Comparison of ENCODE assay signal across 8 mouse cellular contexts in genomic region chr19:5636571-5637041, GRCm38 (mm10). TPM values are rescaled to one million over a fixed set of nuclear protein-coding genes. Genes with fewer than 3 reads are reported as not detected.
DNase-seq lines count a peak whose midpoint lies in the region; ATAC-seq and TF ChIP-seq lines count a peak whose summit lies in the region.

No protein-coding gene starts in this region.

- 23% methylated on average over 12 of the region's 12 CpGs for WGBS in liver, adult 2 months
- whole genome bisulfite sequencing in hindbrain, embryonic 13.5 days = 45% methylated on average over 12 of the region's 12 CpGs
- WGBS in liver, embryonic 14.5 days (ENCODE audit: insufficient replicate concordance) = 52% methylated on average over 12 of the region's 12 CpGs
- 45% methylated on average over 12 of the region's 12 CpGs for WGBS in neural tube, embryonic 13.5 days

- TF ChIP-seq CTCF in liver, adult 2 months (IDR thresholded peaks at IDR 0.05; ENCODE audit: low read depth, low read length) = no peak
- TF ChIP-seq CTCF in embryonic fibroblast, embryonic 13.5 days (IDR thresholded peaks at IDR 0.05; ENCODE audit: borderline replicate concordance, insufficient read depth, low read length) = no peak
- TF ChIP-seq CTCF in liver, embryonic 14.5 days (IDR thresholded peaks at IDR 0.05; ENCODE audit: low read depth) = no peak

- TF ChIP-seq POLR2A in liver, adult 2 months (IDR thresholded peaks at IDR 0.05; ENCODE audit: extremely low read depth, insufficient read depth, low read length) = no peak
- no peak for TF ChIP-seq POLR2A in embryonic fibroblast, embryonic 13.5 days (IDR thresholded peaks at IDR 0.05; ENCODE audit: low read depth, low read length)

- H3K4me2 ChIP-seq in hindbrain, embryonic 13.5 days = peak overlapping the region; percentile 67
- peak overlapping the region; percentile 99 for H3K4me2 ChIP-seq in liver, embryonic 14.5 days (ENCODE audit: low read depth)
- peak overlapping the region; percentile 94 for H3K4me2 ChIP-seq in neural tube, embryonic 13.5 days

- H3K4me1 ChIP-seq in liver, adult 2 months (ENCODE audit: control insufficient read depth, insufficient read depth, low read length) = peaks cover 19% of the 10 kb centered on the region
- peaks cover 13% of the 10 kb centered on the region; the same call in 1 of the 2 replicates for H3K4me1 ChIP-seq in embryonic fibroblast, embryonic 13.5 days (ENCODE audit: control insufficient read depth, insufficient read depth, low read length)
- H3K4me1 ChIP-seq in hindbrain, embryonic 13.5 days (replicated peaks) = peaks cover 24% of the 10 kb centered on the region
- H3K4me1 ChIP-seq in liver, embryonic 14.5 days (replicated peaks; ENCODE audit: control insufficient read depth in 2 of 2, insufficient read depth in 2 of 2, low read length in 1 of 2) = peaks cover 13 to 22% of the 10 kb centered on the region in 2 experiments
- H3K4me1 ChIP-seq in neural tube, embryonic 13.5 days (replicated peaks) = peaks cover 28% of the 10 kb centered on the region

- H3K27ac ChIP-seq in liver, adult 2 months (replicated peaks; ENCODE audit: insufficient read depth, low read depth, low read length) = peak overlapping the region; percentile 96
- H3K27ac ChIP-seq in embryonic fibroblast, embryonic 13.5 days (ENCODE audit: insufficient read depth, low read length) = peak overlapping the region; percentile 50
- H3K27ac ChIP-seq in hindbrain, embryonic 13.5 days = peak overlapping the region; percentile 93
- peak overlapping the region; percentile 78 for H3K27ac ChIP-seq in liver, embryonic 14.5 days
- peak overlapping the region; percentile 94 for H3K27ac ChIP-seq in neural tube, embryonic 13.5 days (replicated peaks)

- no peak for TF ChIP-seq EP300 in liver, embryonic 14.5 days (IDR thresholded peaks at IDR 0.05; ENCODE audit: low read depth)

- peak overlapping the region; percentile 96 for H3K4me3 ChIP-seq in liver, adult 2 months (ENCODE audit: insufficient read depth, low read depth, low read length)
- H3K4me3 ChIP-seq in embryonic fibroblast, embryonic 13.5 days (ENCODE audit: insufficient read depth, low read length) = peak overlapping the region; percentile 27
- peak overlapping the region; percentile 79 for H3K4me3 ChIP-seq in hindbrain, embryonic 13.5 days
- H3K4me3 ChIP-seq in liver, embryonic 14.5 days (ENCODE audit: insufficient read depth in 1 of 2, low read depth in 2 of 2, low read length in 2 of 2) = peak overlapping the region; percentile 73 to 74
- peak overlapping the region; percentile 80 for H3K4me3 ChIP-seq in neural tube, embryonic 13.5 days

- DNase-seq in liver, adult 2 months (ENCODE audit: extremely low read depth, low read depth, low spot score) = peak; percentile 68
- no peak for DNase-seq in liver
- DNase-seq in liver, embryonic 14.5 days (ENCODE audit: low read depth in 3 of 3, low spot score in 3 of 3) = no peak
- DNase-seq in adrenal gland, postnatal 4 days (ENCODE audit: low spot score in 2 of 2) = no peak
- DNase-seq in retina, embryonic 14.5 days (ENCODE audit: low spot score) = no peak

- no peaks in the 10 kb centered on the region for H3K9me3 ChIP-seq in hindbrain, embryonic 13.5 days
- H3K9me3 ChIP-seq in liver, embryonic 14.5 days (ENCODE audit: control insufficient read depth, low read length) = no peaks in the 10 kb centered on the region
- no peaks in the 10 kb centered on the region for H3K9me3 ChIP-seq in neural tube, embryonic 13.5 days

- H3K79me2 ChIP-seq in liver, adult 2 months (ENCODE audit: control insufficient read depth, insufficient read depth, low read length) = peaks cover 7% of the 10 kb centered on the region; the same call in 1 of the 2 replicates

- H3K27me3 ChIP-seq in liver, adult 2 months (ENCODE audit: control insufficient read depth, insufficient read depth, low read length) = no peaks in the 10 kb centered on the region
- H3K27me3 ChIP-seq in hindbrain, embryonic 13.5 days = no peaks in the 10 kb centered on the region
- no peaks in the 10 kb centered on the region for H3K27me3 ChIP-seq in liver, embryonic 14.5 days (ENCODE audit: control insufficient read depth, insufficient read depth, low read length)
- no peaks in the 10 kb centered on the region for H3K27me3 ChIP-seq in neural tube, embryonic 13.5 days

- peak; percentile 10; the same call in 1 of the 2 replicates for ATAC-seq in hindbrain, embryonic 13.5 days (ENCODE audit: low FRiP score)
- ATAC-seq in liver, embryonic 14.5 days (ENCODE audit: insufficient read depth) = no peak
- no peak for ATAC-seq in neural tube, embryonic 13.5 days (ENCODE audit: low read depth)

- H3K9ac ChIP-seq in liver, adult 2 months (ENCODE audit: low read depth, low read length) = peak overlapping the region; percentile 99
- H3K9ac ChIP-seq in hindbrain, embryonic 13.5 days = peak overlapping the region; percentile 94
- peak overlapping the region; percentile 86 for H3K9ac ChIP-seq in liver, embryonic 14.5 days (replicated peaks)
- peak overlapping the region; percentile 93 for H3K9ac ChIP-seq in neural tube, embryonic 13.5 days

- peaks cover 20% of the 10 kb centered on the region for H3K36me3 ChIP-seq in liver, adult 2 months (ENCODE audit: control insufficient read depth, insufficient read depth, low read length)
- H3K36me3 ChIP-seq in hindbrain, embryonic 13.5 days = peaks cover 27% of the 10 kb centered on the region
- H3K36me3 ChIP-seq in liver, embryonic 14.5 days (replicated peaks; ENCODE audit: control insufficient read depth, insufficient read depth, low read depth) = peaks cover 19% of the 10 kb centered on the region
- H3K36me3 ChIP-seq in neural tube, embryonic 13.5 days = peaks cover 31% of the 10 kb centered on the region

RNA-seq across cellular contexts. Expression of gene Rela, which starts 0.7 kb away (rescaled TPM):
- 7.6 and 13.0 TPM in 2 replicates for total RNA-seq in liver, adult 2 months (2014; rRNA removed)
- 47.6 and 65.7 TPM in 2 replicates for polyA plus RNA-seq in liver, adult 2 months (2012; rRNA removed)
- 53.6 and 62.3 TPM in 2 replicates for polyA plus RNA-seq in embryonic fibroblast, embryonic 13.5 days (2011; ENCODE audit: insufficient read length, low read depth, missing spikeins)
- polyA plus RNA-seq in hindbrain, embryonic 13.5 days (2015; fragmentation: Nextera tagmentation; extraction: Ambion mirVana) = 30.1 and 35.2 TPM in 2 replicates
- 14.8 and 19.9 TPM in 2 replicates for polyA plus RNA-seq in liver, embryonic 14.5 days (2012; rRNA removed)
- polyA plus RNA-seq in liver, embryonic 14.5 days (2014; fragmentation: Nextera tagmentation; extraction: Ambion mirVana) = 18.9 and 21.9 TPM in 2 replicates
- 33.8 and 36.5 TPM in 2 replicates for polyA plus RNA-seq in neural tube, embryonic 13.5 days (2015; fragmentation: Nextera tagmentation; extraction: Ambion mirVana)
- 10 to 100 TPM; 71.0 to 73.6 TPM for total RNA-seq in adrenal gland, postnatal 4 days (2021)

RNA-seq across cellular contexts. Expression of gene Kat5, which starts 26.6 kb away (rescaled TPM):
- 15.9 and 16.8 TPM in 2 replicates for total RNA-seq in liver, adult 2 months (2014; rRNA removed)
- 23.0 and 23.6 TPM in 2 replicates for polyA plus RNA-seq in liver, adult 2 months (2012; rRNA removed)
- 41.4 and 46.4 TPM in 2 replicates for polyA plus RNA-seq in embryonic fibroblast, embryonic 13.5 days (2011; ENCODE audit: insufficient read length, low read depth, missing spikeins)
- 77.2 and 79.7 TPM in 2 replicates for polyA plus RNA-seq in hindbrain, embryonic 13.5 days (2015; fragmentation: Nextera tagmentation; extraction: Ambion mirVana)
- polyA plus RNA-seq in liver, embryonic 14.5 days (2012; rRNA removed) = 21.0 and 25.6 TPM in 2 replicates
- polyA plus RNA-seq in liver, embryonic 14.5 days (2014; fragmentation: Nextera tagmentation; extraction: Ambion mirVana) = 8.5 and 10.0 TPM in 2 replicates
- polyA plus RNA-seq in neural tube, embryonic 13.5 days (2015; fragmentation: Nextera tagmentation; extraction: Ambion mirVana) = 72.3 and 77.2 TPM in 2 replicates
- total RNA-seq in adrenal gland, postnatal 4 days (2021) = 10 to 100 TPM; 69.0 to 83.1 TPM

RNA-seq across cellular contexts. Expression of gene Sipa1, which starts 26.9 kb away (rescaled TPM):
- 3.4 and 4.4 TPM in 2 replicates for total RNA-seq in liver, adult 2 months (2014; rRNA removed)
- polyA plus RNA-seq in liver, adult 2 months (2012; rRNA removed) = 11.8 and 17.9 TPM in 2 replicates
- polyA plus RNA-seq in embryonic fibroblast, embryonic 13.5 days (2011; ENCODE audit: insufficient read length, low read depth, missing spikeins) = 16.7 and 19.1 TPM in 2 replicates
- 15.0 and 15.4 TPM in 2 replicates for polyA plus RNA-seq in hindbrain, embryonic 13.5 days (2015; fragmentation: Nextera tagmentation; extraction: Ambion mirVana)
- polyA plus RNA-seq in liver, embryonic 14.5 days (2012; rRNA removed) = 27.5 and 33.2 TPM in 2 replicates
- 14.3 and 18.9 TPM in 2 replicates for polyA plus RNA-seq in liver, embryonic 14.5 days (2014; fragmentation: Nextera tagmentation; extraction: Ambion mirVana)
- 19.1 and 19.8 TPM in 2 replicates for polyA plus RNA-seq in neural tube, embryonic 13.5 days (2015; fragmentation: Nextera tagmentation; extraction: Ambion mirVana)
- 10 to 100 TPM; 85.0 to 90.1 TPM for total RNA-seq in adrenal gland, postnatal 4 days (2021)

RNA-seq across cellular contexts. Expression of gene Rnaseh2c, which starts 34.9 kb away (rescaled TPM):
- 47.9 and 51.4 TPM in 2 replicates for total RNA-seq in liver, adult 2 months (2014; rRNA removed)
- polyA plus RNA-seq in liver, adult 2 months (2012; rRNA removed) = 56.3 and 58.0 TPM in 2 replicates
- polyA plus RNA-seq in embryonic fibroblast, embryonic 13.5 days (2011; ENCODE audit: insufficient read length, low read depth, missing spikeins) = 36.9 and 38.5 TPM in 2 replicates
- polyA plus RNA-seq in hindbrain, embryonic 13.5 days (2015; fragmentation: Nextera tagmentation; extraction: Ambion mirVana) = 71.2 and 80.6 TPM in 2 replicates
- 69.9 and 87.7 TPM in 2 replicates for polyA plus RNA-seq in liver, embryonic 14.5 days (2012; rRNA removed)
- 115 and 129 TPM in 2 replicates for polyA plus RNA-seq in liver, embryonic 14.5 days (2014; fragmentation: Nextera tagmentation; extraction: Ambion mirVana)
- polyA plus RNA-seq in neural tube, embryonic 13.5 days (2015; fragmentation: Nextera tagmentation; extraction: Ambion mirVana) = 79.2 and 87.8 TPM in 2 replicates
- total RNA-seq in adrenal gland, postnatal 4 days (2021) = 100 to 1,000 TPM; 109 to 110 TPM

RNA-seq across cellular contexts. Expression of gene Map3k11, which starts 51.9 kb away (rescaled TPM):
- total RNA-seq in liver, adult 2 months (2014; rRNA removed) = 10.2 and 16.4 TPM in 2 replicates
- polyA plus RNA-seq in liver, adult 2 months (2012; rRNA removed) = 46.2 and 53.6 TPM in 2 replicates
- 9.3 and 14.2 TPM in 2 replicates for polyA plus RNA-seq in embryonic fibroblast, embryonic 13.5 days (2011; ENCODE audit: insufficient read length, low read depth, missing spikeins)
- polyA plus RNA-seq in hindbrain, embryonic 13.5 days (2015; fragmentation: Nextera tagmentation; extraction: Ambion mirVana) = 11.6 and 14.4 TPM in 2 replicates
- 13.7 and 14.5 TPM in 2 replicates for polyA plus RNA-seq in liver, embryonic 14.5 days (2012; rRNA removed)
- 9.1 and 10.8 TPM in 2 replicates for polyA plus RNA-seq in liver, embryonic 14.5 days (2014; fragmentation: Nextera tagmentation; extraction: Ambion mirVana)
- 17.4 and 18.0 TPM in 2 replicates for polyA plus RNA-seq in neural tube, embryonic 13.5 days (2015; fragmentation: Nextera tagmentation; extraction: Ambion mirVana)
- total RNA-seq in adrenal gland, postnatal 4 days (2021) = 10 to 100 TPM; 56.9 to 57.4 TPM

Comparison
In these comparisons a context has a peak if more than half of its experiments do, and no peak if none do; other contexts are left out.
1. H3K4me3 ChIP-seq: peak in every context shown above with its lines; median percentile 96 in liver, adult 2 months; 80 in neural tube, embryonic 13.5 days; 79 in hindbrain, embryonic 13.5 days; 74 in liver, embryonic 14.5 days; 27 in embryonic fibroblast, embryonic 13.5 days.